Mouse (Mus musculus) fibroblast of lung, adult 2 months (primary cell): ENCODE measurements at regions not wholly inside any gene's neighbourhood (a gene's known extent, or its start where the extent isn't known, plus 50 kb on each side); places are given as distances from the start of the nearest gene placed in this dataset.
"Not testable (repeated sequence)": the region's sequence is repeated elsewhere in the genome, so short reads cannot be mapped to it uniquely, and the experiment has no call there.

ENCODE experiments used
- DNase-seq: peaks from one replicate; pipeline ENCODE4 v3.0.0-alpha.2; 2011; ENCODE audit warnings: low read depth

DNA sequence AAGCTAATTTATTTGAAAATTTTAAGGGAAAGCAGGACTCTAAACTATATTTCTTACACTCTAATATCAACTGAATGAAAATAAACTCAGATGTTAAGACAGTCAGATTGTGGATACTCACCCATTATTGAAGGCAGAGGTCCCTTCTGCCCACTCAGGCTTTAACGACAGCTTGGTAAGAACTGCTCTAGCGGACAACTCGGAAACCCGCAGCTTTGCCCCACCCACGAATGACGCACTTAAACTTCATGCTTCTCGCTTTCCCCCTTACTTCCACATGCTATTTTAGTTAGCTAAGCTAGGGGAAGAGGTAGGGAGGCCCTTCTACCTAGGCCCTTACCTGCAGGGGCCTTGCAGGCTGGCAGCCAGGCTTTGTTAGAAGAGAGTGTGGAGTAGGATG, 50.8 kb upstream of the Elmo1 start:
- DNase-seq: no peak

DNA sequence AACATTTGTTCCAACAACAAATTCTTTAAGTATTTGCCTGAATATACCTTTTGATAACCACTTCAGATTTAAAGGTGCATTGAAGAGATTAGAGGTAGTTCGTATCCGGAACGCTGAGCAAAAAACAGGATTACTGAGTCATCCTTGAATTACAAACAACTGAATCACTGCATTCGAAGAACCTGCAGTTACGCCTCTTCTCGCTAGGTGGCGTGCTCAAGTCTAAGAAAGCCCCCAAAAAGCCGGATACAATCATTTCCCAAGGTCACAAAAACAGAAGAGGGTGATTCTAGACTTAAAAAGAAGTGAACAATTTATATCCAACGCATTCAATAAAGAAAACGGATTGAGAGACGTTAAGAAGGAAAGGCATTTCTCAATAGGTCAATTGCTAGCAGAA, 51.9 kb upstream of the Elmo1 start:
- DNase-seq: no peak

DNA sequence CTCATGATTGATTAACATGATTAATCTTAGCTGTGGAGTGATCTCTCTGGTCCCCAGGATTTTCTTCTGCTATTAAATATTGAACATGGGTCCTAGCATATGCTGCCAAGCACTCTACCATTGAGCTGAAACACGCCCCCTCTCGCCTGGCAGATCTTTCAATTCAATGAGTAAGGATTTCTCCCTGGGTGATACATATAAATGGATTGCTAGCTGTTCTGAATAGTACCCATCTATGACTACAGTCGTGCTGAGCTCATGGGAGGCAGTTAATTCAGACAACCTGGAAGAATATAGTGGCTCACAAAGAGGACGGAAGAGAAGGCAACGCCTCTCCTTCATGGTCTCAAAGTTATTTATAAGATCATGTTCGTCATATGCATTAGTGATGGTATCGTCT, 53.0 kb upstream of the Elmo1 start:
- no peak for DNase-seq

DNA sequence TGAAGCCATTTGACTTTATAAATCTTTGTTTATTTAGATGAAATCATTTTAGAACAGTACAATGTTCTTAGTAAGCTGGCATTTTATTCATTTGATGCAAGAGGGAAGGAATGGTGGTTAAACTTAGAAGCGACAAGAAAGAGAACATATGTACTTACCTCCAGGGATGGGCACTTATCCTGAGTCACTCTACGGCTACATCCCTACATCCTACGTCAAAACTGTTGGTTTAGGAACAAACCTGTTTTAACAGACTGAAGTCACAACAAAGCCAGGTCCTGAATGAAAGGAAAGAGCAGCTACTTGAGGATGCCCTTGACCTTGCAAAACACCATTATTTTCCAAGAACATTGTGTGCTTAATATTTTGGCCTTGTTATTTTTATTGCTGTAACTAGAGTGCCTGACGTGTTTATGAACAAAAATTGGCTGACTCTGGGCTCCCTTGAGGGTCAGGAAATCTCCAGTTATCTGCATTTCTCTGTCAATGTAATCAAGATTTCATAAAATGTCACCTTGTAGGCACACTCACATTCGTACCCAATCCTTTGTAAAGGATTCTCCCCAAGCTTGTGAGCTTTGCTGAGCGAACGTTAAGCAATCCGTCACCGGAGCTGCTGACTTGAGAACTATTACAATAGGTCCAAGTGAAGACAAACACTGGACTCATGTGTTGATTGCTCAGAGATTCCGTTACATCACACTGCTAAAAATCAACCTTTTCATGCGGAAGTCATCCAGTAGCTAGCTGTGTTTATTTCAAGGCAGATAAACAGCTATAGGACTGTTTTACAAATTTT, 56.3 kb upstream of the Elmo1 start:
- DNase-seq: no peak

DNA sequence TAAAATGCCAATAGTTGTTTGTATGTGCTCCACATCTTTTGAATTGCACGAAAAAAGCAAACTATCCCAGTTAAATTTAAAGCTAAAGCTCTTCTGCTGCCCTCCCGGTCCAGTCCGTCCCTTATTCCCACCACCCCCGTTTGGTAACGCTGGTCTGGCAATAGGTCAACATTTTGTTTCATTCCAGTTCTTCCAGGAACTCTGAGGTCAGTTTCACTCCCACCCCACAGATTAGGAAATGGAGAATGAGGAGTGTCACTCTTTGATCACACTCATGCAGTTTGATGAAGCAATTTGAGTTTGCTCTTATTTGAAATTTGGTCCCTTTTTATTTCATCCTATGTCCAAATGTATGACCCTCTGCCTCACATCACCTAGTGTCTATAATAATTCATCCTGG, 58.7 kb upstream of the Elmo1 start:
- DNase-seq: no peak

DNA sequence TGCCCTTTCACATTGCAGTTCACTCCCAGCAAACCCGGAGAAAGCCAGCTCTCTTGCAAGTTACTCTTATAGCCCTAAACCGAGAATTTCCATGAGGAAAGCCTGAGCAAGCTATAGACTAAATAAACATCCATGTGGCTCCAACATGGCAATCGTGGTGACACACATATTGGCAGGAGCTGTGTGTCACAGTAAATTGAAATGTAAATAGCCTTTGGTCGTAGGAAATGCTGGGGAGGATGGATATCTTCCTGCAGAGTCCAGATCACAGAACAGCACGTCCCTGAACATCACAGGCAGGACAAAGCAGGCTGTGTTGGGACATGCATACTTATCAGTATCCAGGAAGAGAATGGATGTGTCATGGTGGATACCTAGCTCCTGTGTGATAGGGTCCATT, 59.3 kb upstream of the Elmo1 start:
- no peak for DNase-seq

DNA sequence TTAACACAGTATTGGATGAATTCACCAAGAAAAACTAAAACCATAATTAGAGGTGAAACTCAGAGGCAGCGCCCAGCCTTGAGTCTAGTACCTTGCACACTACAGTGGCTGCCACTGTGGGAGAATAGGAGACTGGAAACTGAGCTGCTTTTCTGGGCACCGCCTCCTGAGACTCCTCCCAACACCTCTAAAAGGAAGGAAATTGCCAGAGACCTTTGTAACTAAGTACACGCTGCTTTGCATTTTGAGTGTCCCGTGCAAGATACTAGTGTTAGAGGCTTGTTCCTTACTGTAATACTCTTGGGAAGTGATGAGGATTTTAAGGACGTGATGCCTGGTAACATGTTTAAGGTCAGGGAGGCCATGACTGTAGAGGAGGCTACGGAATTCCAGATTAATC, 63.8 kb upstream of the Elmo1 start:
- no peak for DNase-seq

DNA sequence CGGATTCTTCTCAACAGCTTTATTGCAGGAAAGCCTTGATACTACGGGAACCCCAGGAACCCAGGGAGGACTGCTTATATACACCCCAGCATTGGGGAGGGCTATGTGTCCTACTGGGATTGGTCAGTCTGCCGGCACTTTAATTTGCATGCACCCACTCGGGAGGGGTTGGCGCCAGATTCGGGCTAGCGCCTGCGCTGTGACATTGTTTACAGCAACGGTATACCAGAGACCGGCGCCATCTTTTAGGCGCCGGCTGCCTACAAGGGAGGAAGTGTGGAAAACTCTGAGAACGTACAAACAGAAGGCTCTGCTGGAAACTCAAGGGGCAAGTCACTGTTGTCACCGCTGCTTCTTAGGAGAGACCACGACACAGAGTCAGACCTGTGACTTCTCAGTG, 73.9 kb upstream of the Elmo1 start:
- not testable (repeated sequence) for DNase-seq

DNA sequence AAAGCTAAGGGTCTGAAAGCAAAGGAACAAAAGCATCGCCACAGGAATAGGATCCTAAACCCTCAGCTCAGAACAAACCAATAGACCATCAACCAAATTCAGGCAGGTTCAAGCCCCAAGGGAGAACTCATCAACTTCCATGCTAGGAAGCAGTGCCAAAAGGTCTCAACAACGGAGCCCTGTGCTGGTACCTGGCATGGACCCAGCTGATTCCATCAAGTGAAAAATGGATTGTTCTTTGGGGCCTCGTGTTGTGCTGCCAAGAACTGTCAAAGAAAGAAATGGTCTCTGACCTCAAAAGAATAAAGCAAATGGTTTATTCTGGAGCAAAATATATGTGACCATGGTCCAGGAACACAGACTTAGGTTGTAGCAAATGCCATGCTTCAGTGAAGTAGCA, 77.8 kb upstream of the Elmo1 start:
- DNase-seq: no peak

DNA sequence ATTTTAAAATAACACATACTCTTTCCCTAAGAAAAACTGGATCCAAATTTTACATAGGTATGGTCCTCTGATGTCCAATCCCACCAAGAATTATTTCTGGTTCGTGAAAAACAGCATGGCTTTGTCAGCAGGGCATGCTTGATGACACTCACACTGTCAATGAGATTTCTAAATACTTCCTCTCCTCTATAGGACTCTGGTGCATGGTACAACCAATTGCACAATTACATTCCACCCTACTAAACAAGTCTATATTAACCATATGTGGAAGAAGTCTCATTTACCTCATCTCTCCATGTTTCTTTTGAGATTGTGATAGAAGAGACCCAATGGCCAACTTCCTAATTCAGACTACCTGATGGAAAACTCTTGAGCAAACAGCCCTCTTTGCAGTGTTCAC, 81.2 kb upstream of the Elmo1 start:
- DNase-seq: no peak

DNA sequence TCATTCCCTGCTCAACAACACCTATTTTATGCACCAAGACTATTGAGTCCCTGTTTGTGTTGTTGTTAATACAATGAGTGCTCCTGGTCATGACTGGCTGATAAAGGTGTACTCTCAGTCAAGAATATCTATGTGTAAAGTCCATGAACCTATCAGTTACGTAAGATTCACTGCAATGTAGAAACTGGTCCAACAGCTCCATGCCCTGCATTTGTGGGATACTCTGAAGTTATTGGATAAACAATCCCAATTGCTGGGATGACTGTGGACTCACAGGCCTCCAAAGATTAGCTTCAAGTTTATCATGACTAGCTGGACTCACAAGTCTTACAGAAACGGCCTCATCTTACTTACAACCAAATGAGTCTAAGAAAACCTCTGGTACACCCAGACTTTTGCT, 82.8 kb upstream of the Elmo1 start:
- DNase-seq: no peak

DNA sequence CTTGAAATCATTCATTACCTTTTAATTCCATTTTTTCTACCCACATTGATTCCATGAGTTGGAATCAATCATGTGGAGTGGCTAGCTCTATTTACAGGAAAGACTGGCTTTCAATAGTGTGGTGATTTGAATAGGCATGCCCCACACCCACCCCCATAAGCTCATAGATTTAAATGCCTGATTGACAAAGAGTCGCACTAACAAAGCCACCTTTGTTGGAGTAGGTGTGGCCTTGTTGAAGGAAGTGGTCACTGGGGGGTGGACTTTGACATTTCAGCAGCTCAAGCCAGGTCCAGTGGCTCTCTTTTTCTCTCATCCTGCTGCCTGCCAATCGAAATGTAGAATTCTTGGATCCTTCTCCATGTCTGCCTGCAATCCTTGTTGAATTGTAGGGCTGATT, 92.8 kb upstream of the Elmo1 start:
- DNase-seq: no peak

DNA sequence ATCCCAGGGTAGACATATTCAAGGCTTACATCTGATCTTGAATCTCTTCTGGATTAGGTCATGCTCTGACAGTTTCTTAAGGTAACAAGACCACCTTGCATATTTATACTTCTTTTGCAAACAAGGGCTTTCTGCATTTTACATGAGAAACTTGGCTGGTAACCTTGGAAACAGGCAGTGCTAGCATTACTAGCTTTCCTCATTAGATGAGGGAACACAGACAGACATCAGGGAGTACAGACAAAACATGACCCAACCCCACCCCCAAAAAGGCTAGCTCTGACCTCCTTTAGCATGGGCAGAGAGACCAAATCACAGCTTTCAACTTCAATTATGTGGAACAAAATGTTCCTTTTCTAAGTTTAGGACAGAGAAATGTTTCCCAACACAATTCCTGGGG, 114.8 kb upstream of the Elmo1 start:
- no peak for DNase-seq

DNA sequence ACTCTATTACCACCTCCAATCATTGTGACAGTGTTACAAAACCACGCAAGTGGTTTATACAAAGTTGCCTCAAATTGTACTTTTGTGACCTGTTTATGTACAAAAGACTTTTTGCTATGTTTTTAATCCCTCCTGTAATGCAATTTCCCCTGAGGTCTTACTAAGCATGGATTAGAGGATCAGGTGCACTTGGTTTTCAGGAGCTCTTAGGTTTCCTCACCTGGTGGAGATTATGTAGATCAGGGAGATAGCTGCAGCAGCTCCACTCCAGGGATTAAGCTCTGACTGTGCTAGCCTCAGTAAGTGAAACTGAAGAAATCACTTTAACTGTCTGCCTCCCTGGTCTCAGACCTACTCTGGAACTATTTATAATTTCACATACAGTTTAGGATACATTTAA, 123.8 kb upstream of the Elmo1 start:
- no peak for DNase-seq

DNA sequence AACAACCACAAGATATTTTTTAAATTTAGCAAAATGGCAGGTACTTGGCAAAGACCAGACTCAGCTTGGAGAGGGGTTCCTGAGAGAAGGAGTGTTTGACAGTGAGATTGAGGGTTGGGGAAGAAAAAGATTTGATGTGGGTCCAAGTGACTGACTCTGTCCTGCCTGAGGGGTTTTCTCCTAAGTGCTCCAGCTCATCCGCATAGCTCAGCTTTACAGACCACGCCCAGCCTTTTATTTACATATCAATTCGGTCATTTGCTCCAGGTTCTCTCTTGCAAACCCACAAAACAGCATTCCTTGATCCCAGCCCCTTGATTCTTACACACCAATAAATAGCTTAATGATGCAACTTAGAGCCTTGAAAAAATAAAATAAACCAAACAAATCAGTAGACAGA, 127.4 kb upstream of the Elmo1 start:
- no peak for DNase-seq

DNA sequence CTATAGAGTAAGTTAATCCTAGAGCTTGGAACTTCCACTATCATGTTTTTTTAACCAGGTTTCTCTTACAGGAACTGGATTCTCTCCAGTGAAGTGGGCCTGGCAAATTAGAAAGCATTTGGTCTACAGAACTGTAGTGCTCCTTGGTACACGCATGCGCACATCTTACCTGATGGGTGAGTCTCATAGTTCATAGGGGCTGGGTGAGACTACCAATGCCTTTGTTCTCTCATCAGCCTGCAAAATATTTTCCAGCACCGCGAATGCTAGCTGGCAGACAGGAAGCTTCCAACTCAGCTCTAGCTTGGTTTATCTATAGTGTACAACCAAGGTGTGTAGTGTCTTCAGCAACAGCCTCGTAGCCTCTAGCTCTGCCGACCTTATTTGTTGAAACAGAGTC, 104.7 kb upstream of the Gpr141 start:
- no peak for DNase-seq

DNA sequence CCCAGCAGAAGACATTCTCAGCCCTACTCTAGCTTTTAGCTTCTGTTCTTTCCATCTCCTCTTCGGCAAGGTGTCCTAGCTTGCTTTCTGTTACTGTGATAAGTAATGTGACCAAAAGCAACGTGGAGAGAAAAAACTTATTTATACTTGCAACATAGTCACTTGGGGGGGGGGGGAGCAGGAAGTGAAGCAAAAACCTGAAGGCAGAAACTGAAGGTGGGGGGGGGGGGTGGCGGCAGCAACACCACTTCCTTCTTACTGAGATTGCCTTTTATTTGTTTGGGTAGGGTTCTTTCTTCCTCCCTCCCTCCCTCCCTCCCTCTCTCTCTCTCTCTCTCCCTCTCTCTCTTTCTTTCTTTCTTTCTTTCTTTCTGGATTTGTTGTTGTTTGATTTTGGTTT, 103.8 kb upstream of the Gpr141 start:
- DNase-seq: no peak

DNA sequence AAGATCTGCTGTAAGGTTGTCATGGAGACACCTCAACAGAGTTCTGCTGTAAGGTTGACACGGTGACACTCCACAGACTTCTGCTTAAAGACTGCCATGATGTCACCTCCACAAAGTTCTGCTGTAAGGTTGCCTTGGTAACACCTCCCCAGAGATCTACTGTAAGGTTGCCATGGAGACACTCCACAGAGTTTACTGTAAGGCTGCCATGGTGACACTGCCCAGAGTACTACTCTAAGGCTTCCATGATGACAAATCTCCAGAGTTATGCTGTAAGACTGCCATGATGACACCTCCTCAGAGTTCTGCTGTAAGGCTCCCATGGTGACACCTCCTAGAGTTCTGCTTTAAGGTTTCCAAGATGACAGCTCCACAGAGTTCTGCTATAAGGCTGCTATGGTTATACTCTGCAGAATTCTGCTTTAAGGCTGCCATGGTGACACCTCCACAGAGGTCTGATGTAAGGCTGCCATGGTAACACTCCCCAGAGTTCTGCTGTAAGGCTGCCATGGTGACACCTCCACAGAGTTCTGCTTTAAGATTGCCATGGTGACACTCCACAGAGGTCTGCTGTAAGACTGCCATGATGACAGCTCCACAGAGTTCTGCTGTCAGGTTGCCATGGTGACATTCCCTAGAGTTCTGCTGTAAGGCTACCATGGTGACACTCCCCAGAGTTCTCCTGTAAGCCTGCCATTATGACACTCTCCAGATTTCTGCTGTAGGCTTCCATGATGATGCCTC, 97.2 kb upstream of the Gpr141 start:
- no peak for DNase-seq

DNA sequence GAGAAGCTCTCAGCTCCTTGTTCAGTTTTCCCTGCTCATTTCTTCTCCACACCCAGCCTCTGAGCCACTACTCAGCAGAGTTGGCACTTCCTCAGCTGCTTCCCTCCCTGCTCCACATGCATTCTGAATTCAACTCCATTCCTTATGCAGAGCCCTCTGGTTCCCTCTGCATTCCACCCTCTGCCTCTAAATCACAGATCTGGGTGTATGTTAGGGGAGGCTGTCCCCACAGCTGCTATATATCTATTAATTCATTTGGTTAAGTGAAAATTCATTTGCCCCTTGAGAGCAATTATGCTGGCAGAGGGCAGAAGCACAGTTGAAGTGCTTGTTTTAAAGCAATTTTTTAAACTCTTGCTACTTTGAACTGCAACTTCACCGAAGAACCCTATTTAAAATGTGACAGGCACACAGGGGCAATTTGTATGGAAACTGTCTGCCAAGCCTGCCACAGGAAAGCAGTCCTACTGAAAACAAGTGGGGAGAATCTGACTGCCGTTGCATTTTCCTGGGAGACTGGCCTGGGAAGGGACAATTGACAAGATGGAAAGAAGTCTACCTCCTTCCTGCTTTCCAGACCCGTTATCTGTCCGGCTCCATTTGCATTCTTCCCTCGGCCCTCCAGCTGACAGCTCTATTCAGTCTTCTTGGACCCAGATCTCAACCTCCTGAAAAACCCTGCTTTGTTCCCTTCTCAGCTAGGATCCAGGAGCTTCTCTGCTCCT, 88.0 kb upstream of the Gpr141 start:
- no peak for DNase-seq

DNA sequence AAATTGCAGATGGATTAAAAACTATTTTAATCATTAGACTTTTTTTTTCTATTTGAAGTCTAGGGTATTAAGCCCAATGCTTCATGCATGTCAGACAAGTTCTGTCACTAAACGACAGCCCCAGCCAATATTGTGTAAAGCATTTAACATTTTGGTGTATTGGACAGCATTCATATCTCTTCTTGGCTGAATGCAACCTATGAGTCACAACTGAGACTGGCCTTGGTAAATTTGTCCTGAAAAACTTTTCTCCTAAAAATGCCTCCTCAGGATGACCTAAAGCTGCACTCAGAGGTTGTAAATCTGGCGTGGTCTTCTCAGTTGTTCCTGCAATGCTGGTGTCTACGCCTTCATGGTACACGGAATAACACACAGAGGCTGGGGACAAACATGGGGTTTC, 78.7 kb upstream of the Gpr141 start:
- DNase-seq: no peak

DNA sequence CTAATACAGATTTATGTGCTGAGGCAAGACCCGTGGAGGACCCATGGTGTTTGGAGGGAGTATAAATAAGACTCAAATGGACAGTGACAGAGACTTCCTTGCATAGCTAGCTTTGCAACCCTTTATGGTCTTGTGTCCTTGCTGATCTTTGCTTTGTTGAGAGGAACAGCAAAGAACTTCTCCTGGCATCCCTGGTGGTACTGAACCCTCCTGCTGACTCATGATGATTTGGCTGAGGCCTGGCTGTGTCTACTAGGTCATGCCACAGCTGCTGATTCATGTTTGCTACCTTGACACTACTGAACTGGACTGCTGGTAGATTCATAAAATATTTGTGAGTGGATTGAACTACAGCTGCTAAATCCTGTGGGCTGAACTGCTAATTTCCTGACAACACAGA, 73.1 kb upstream of the Gpr141 start:
- peak; percentile 20 for DNase-seq

DNA sequence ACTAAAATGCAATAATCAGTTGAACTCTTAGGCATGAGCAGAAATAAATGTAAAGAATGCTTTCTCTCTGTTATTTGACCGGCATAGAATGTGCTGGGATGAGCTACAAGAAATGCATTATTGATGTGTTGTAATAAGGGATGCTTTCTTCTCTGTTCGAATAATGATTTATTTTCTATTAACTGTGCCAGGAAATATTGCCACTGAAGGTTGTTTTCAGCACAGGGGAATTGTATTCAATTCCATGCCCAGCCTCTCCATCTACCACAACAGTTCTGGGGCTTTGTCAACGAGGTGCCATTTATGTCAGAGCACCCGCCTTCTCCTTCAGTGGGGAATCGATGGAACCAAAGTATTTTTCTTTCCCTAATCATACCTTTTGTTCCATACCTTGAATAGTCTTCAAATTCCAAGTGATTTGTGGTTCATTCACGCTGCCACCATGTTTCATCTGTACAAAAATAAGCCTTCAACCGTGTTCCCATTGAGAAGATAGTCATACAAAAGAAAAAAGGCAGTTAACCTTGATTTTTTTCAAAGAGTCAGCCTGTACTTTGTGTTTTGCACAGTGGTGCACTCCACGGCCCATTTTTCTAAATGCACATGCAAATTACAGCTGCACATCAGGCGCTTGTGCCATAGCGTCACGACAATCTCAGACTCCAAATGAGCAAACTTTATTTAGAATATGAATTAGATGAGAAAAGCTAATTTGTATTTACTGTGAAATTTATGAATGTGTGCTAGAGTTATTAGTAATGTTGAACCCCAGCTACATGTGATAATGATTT, 65.1 kb upstream of the Gpr141 start:
- DNase-seq: no peak
